Mouse (Mus musculus): ENCODE measurements around the gene Cdc42ep4. TPM values are rescaled to one million over a fixed set of nuclear protein-coding genes. Genes with fewer than 3 reads are reported as not detected.

Gene Cdc42ep4
- total RNA-seq, 2 experiments from 2014 or later, result 34.5 to 38.0 TPM

DNA sequence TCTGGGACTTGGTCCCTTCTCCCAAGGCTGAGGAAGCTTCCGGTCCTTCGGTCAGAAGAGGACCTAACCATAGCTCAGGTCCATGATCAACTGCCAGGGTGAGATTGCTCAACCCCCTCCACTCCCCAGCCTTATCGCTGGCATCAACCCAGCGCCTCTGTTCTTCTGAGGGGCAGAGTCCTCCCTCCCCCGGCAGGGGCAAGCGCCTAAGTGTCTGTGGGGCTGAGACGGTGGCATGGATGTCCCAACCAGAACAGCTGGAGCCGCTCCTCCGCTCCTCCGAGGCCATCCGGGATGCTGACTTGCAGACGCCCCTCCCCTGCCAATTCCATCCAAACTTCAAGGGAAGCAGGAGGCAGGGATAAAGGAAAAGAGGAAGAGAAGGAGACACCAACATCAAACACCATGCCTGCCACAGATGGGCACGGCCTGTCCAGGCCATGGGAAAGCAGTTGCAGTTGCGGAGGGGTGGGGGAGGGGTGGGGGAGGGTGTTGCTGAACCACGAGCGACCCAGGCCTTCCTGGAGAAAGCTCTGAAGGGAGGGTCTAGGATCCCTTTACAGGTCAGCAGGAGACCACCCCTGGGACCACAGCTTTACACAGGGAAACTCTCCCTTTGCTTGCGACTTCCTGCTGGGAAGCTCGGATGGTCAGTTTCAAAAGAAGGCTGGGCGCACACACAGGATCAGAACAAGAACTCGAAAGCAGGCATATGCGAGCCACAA is 2.7 kb downstream of the Cdc42ep4 start:
- DNase-seq, result no peak

DNA sequence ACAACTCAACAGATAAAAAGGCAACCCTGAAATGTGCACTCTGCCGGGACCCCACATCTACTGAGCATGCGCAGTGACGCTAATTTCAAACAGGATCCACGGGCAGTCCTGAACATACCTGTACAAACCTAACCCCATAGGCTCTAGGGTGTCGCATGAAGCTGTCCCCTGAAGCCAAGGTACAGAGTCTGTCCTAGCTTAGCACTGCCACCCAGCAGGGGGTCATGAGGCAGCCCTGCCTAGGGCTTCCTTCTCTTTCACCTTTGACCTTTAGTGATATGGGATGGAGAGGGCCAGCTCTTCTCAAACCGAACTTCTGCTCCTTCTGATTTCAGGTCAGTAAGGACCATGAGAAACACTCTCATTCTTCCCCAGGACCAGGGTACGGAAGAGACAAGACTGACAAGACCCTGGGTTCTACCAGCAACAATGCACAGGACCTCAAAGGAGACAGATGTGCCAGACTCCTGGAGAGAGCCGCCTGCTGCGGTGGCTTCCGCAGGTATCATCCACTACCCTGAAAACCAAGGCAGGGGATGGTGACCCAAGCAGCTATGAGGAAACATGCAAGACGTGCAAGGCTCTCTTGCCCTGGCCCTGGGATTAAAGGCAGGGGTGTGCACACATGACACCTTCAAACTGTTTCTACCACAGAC is 3.8 kb downstream of the Cdc42ep4 start:
- no peak for DNase-seq

DNA sequence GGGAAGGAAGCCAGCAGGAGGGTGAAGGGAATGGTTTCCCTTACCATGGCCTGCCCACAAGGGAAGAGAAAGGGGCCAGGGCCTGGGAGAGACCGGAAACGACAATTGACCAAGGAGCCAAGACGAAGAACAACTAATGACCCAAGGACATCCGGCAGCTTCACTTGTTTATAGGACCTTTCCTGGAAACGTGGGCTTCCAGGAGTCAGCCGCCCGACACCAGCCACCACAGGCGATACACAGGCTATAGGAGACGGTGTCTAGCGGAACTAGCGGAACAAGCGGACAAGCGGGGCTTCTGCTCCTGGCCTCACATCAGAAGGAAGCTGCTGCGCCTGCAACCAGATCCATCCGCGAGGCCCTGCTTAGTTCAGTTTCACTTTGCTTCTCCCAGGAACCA is 4.6 kb downstream of the Cdc42ep4 start:
- no peak for DNase-seq

DNA sequence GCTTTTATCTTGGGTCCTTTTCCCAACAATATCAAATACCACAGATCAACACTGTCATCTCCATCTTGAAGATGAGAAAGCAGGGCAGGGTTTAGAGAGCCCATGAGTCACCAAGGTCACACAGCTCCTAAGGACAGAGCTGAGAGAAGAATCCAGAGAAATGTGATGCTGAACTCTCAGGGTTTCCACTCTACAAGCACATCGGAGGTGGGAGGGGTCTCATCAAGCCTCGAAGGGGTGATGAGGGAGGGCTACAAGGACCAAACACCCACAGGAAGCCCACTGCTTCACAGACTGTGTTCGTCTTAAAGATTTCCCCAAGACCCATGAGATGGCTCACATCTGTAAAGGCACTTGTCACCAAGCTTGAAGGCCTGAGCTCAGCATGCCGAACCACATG is 5.7 kb downstream of the Cdc42ep4 start:
- DNase-seq, result no peak

DNA sequence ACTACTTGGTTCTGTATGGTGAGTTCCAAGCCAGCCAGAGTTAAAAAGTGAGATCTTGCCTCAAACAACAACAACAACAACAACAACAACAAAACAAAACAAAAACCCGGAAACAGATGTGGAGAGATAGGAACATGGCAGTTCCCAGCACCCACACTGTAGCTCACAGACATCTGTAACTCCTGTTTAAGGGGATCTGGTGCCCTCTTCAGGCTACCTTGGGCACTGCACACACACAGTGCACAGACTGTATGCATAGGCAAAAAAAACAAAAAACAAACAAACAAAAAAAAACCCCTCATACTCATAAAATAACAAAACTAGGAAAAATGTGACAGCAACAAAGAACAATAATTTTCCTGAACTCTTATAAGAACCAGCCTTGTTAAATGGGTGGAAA is 8.7 kb downstream of the Cdc42ep4 start:
- no peak for DNase-seq

DNA sequence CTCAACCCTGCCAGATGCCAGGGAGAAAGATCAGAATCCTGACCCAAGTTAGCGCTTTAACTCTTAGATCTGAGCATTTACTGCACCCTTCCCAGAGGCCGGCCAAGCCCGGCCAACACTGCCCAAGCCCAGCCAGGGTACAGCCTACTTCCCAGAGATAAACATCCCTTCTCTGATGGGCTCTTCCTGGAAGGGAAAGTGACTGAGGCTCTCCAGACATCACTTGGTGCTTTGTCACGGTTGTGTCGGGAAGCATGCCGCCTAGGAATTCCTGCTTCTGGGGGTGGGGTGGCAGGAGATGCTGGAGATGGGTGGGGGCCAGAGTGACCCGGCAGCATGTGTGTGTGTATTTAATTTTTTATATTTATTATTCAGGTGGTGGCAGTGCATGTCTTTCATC is 11.6 kb downstream of the Cdc42ep4 start:
- DNase-seq, result no peak

DNA sequence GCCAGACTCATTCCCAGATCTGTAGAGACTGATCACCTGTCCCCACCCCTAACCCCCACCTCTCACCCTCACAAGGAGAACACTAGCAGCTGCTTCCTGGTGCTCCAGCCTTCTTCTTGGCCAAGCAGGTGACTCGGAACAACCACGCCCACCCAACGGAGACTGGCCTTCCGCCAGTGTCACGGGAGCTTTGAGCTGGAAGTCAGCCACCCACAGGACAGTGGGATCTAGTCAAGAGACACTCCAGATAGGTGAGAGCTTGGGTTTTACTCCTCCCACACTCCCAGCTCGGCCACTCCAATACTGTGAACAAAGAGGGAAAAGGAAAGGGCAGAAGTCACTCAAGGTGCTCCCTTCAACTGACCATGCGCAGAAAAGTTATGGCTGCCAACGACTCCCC is 12.5 kb downstream of the Cdc42ep4 start:
- DNase-seq, result no peak

DNA sequence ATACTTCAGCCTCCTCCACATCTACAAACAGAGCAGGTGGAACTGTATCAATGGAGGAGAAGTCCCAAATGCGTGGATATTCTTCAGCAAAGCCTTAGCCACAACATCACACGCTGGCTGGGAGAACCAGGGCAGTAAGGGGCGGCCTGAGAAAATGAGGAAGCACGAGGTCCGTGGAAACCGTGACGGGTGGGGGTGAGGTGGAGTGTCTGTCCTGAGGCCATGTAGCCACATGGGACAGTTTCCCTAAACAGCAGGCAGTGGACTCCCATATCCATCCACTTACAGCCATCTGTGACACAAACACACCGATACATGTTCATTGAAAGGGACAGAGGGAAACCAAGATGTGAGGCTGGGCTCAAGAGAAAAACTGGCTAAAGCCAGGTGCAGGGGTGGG is 13.8 kb downstream of the Cdc42ep4 start:
- DNase-seq, result no peak

DNA sequence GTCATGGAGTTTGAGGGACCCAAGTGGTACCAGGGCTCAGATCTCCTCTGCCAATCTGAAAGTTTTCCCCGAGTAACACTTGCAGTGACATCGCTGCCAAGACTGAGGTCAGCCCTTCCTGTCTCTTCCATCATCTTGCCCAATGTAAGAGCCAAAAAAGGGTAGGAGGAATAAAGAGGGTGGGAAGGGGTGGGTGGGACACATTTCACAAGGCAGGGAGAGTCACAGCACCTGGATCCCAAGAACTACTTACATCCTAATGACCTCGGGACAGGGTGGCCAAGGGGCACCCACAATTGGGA is 14.2 kb downstream of the Cdc42ep4 start:
- no peak for DNase-seq

DNA sequence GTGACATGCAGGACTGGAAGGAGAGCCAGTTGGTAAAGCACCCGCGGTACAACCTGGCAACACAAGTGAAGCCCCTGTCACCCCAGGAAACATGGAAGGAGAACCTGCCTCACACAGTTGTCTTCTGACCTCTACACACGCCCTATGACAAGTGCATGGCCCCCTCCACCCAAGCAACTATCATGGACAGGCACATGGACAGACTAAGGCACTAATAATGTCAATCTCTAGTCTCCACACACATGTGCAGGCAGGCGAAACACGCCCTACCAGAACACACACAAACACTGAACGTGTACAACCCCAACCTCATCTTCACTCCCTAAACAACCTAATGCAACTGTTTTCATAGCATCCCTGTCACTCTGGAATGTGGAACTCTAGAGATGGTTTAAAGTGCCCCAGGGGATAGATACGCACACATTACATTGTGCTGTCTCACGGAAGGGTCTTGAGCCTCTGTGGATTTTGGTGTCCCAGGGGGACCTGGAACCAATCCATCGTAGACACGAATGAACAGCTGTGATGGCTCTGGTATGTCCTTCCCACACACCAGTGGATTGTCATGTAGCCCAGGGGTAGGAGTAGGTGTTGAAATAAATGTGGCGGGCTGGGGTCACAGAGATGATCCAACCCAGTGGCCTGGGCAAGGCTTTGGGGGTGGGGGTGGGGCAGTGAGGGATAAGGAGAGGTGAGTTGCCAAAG is 14.7 kb downstream of the Cdc42ep4 start:
- DNase-seq, result no peak

DNA sequence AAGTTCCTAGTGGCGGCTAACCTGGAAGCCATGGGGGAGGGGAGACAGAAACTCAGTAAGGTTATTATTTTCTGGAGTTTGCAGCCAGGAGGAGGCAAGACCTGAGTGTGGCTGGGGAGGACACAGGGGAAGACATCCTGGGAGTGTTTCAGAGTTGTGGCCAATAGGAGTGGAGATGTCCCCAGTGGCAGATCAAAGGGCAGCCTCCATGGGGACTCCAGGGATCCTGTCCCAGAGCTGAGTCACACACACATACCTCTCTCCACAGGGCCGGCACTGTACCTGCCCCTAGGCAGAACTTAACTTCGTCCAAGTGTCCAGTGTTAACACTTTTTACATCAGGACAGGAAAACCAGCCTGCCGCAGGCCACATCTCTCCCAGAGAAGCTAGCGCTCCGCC is 16.5 kb downstream of the Cdc42ep4 start:
- no peak for DNase-seq

DNA sequence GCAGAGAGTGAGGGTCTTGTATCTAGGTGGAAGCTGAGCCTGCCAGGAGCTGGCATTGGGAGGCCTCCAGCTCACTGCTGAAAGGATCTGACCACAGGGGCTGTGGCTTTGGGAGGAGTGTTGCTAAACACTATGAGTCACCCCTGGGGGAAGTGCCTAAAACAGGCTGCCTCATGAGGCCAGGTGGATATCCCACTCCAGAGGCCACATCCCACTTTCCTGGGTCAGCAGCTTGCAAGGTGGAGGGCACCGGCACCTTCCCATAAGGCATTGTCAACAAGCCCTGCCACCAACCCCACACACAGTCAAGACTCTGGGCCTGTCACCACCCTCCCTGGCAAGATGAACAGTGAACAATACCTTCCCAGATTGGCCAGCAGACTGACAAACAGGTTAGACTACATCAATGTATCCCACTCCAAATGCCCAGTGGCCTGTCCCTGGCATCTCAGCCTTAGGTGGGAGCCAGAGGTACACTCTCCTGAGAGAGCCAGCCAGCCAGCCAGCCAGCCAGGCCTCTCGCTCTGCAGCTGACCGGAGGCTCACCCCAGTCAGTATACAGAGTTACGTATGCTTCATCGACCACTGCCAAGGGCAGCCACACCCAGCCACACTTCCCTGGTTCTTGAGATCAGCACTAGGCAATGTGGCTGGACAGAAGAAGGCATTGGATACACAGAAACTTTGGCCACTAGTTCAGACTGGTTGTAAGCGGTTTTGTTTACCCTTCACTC is 17.9 kb downstream of the Cdc42ep4 start:
- DNase-seq, result no peak

DNA sequence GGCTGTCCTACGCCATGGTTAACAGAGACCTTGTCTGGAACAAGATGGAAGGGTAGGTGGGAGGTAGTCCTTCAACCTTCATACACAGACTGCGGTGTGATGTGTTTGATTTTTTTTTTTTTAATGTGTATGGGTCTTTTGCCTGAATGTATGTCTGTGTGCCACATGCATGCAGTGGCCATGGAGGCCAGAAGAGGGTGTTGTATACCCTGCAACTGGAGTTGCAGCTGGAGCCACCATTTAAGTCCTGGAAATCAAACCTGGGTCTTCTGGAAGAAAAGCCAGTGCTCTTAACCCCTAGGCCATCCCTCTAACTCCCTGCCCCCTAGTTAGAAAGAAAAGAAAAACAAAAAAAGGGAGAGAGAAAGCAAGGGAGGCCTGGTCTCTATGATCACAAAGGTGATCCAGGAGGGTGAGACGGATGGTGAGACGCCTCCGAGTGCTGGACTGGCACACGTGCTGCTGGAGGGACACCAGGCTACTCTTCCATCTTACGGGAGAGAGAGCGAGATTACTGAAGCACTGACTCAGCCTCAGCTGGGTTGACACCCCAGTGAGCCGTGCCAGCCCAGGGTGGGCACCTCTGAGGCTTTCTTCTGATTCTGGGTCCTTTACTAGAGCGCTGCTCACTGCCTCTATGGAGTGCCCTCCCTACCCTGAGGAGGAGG is 19.6 kb downstream of the Cdc42ep4 start:
- DNase-seq, result no peak

DNA sequence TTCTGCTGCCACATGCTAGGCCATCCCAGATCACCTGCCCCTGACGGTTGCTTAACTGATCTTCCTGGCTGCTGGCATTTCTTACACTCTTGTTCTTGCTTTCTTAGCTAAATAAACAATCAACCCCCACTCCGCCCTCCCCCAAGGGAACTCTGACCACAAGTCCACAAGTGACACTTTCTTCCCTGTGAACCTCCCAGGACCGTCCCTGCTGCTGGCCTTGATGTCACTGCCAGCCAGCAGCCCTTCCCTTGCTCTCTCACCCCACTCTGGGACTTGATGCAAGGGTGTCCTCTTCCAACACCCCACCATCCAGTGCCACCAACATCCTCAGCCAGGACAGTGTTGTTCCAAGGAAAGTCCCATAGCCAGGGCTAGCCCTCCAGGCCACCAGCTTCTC is 20.8 kb downstream of the Cdc42ep4 start:
- DNase-seq, result no peak

DNA sequence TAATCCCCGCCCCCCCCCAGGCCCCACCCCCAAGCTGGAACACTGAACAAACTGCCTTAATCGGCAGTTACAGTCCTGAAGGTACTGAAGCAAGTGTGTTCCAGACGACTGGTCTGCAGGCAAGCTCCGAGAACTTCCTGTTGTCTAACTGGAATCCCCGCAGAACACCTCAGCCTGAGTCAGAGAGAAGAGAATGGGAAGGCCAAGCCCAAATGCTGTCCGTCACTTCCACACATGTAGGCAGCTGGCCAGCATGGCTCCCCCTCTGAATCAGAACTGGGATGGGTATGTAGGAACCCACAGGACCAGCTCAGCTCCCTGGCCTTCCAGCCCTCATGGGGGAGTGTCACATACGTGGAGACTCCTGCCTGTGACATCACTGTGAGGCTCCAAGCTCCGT is 21.8 kb downstream of the Cdc42ep4 start:
- DNase-seq, result no peak

DNA sequence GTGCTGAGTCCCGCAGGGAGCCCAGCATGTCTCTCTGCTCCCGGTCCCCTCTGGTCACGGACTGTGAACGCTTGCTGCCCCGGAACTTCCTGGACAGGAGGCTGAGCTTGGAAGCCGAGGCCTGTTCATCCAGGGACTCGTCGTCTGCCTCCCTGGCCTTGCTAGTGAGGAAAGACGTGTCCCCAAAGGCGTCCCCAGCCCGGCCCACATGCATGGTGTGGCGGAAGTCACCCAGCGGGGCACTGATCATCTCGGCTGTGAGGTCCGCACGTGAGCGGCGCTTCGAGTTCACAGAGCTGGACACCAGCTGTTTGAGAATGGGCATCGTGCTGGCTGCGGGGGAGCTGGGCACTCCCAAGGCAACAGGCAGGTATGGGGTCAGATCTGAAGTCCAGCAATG is 22.4 kb downstream of the Cdc42ep4 start:
- DNase-seq, result no peak

DNA sequence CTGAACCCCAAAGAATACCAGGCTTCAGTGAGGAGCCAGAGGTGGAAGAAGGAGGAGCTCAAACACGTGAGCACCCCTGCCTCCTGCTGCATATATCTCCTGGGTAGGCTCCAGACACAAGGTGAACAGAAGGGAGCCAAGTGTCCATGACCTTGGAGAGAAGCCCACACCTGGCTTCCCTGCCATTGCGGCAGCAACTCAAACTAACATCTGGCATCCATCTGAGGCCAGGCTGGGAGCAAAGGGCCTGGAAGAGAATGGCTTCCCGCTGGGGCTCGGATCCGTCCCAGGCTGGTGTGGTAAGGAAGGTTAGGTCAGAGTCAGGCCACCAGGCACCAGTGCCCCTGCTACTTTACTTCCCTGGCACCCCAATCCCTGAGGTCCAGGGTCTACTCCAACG is 23.7 kb downstream of the Cdc42ep4 start:
- DNase-seq, result no peak

DNA sequence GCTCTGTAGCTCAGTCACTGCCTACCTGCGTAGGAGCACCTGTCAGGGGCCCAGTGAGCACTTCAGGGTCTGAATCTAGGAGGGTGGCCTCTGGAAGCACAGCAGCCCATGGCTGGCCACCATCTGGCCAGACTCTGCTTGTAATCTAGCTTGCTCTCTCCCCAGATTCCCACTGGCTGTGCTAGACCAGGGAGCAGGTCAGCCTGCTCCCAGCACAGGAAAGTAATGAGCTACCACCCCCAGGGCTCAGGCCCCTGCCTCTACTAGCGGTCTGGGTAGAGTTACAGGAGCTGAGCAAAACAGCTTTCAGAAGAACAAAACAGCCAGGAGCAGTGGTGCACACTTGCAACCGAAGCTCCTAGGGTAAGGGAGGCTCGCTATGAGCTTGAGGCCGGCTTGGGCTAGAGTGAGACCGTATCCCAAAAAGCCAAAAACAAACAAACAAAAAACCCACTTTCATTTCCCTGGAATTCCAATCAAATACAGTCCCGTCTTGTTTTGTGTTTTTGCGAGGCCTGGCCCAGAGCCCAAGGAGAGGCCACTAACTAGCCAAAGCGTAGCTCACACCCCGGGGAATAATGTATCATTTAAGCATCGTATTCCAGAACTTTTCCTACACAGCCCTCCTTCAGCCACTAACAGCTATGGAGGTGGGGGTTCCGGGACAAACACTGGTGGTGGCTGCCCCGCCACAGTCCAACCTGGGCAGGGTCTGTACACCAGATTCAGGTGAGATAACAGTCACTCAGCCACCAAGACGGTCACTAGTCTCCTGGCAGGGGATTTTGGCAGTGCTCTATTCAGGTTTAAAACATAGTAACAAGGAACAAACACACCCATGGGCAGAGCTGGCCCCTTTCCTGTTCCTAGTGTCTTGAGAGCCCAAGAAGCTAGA is 24.4 kb downstream of the Cdc42ep4 start:
- DNase-seq, result no peak

DNA sequence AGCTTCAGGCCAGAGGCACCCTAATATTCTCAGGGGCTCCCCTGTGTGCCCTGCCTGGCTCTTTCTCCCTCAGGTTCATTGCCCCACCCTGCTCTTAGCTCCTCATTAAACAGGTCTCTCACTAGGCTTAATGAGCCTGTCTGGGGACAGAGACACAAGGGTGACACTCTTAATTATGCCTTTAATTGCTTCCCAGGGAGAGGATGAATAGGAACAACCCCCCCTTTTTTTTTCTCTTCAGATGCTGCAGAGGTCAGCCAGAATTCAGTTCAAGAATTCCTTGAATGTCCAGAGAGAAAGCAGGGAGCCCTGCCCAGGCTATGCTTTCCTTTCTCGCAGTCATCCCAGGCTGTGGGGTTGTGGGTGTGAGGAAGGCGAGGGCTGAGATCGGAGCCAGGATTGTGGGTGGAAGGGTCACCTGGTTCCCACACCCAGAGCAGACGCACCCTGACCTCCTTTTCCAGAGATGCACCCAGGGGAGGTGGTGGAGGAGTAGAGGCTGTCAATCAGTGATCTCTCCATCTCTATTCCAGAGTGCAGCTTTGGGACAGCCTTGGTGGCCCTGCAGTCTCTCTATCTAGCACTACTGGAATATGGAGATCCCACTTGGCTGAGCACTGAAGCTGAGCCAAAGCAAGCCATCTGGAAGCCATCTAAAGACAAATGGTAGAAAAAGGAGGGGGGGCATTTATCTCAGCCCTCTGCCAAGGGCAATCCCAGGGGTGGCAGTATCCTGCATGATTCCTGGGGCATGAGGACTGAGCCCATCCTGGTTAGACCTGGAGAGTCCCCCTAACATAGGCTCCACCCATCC is 26.2 kb downstream of the Cdc42ep4 start:
- DNase-seq, result no peak

DNA sequence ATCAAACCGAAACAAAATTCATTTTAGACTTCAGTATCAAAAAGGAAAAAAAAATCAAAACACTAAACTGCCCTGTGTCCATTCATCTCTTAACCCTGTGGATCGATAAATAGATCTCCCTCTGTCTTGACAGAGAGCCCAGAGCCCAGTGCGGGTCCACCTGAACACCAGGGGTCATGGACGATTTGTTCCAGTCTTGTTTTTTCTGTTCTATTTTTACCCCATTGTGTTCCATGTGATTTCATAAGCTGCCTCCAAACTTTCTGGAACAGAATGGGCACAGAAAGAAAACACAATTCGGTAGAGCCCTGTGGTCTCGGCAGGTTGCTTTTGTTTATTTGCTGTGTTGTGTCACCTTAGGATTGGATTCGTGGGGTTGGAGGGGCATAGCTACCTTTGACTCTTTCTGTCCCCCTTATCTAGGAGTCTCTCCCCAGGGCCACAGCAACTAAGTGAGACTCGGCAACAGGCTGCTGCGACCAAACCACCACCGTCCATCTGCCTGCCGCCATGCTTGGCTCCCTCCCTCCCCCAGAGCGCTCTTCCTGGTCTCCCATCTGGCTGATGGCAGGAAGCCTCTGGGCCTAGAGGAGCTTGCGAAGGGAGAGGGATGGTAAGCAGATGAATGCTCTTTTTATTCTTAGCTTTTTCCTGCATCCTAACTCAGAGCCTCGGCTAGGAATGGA is 29.1 kb downstream of the Cdc42ep4 start:
- DNase-seq, result peak; percentile 51 to 59

All from layer of hippocampus, postnatal 36 days (tissue).